Mouse (Mus musculus) intestine, postnatal 0 days (tissue): ENCODE measurements around the gene Slc36a3. TPM values are rescaled to one million over a fixed set of nuclear protein-coding genes. Genes with fewer than 3 reads are reported as not detected.

Experiments used
- ATAC-seq: fragments of 200-750 bp; cut with Nextera tagmentation; 2 replicates; pipeline ENCODE4 v1.8.0; 2017; ENCODE audit warnings: mild to moderate bottlenecking, moderate TSS enrichment, moderate library complexity
- H3K27ac ChIP-seq: fragments of 300-500 bp; sonication (generic); 2 replicates; pipeline ENCODE4 v1.5.1; 2014; ENCODE audit warnings: mild to moderate bottlenecking, low read depth, low read length, moderate library complexity
- H3K27me3 ChIP-seq: fragments of 300-500 bp; sonication (generic); replicated peaks from 2 replicates; pipeline ENCODE4 v1.6.1; 2014; ENCODE audit warnings: low read length, mixed read lengths; ENCODE audit not compliant: control insufficient read depth, insufficient read depth
- H3K36me3 ChIP-seq: fragments of 300-500 bp; sonication (generic); 2 replicates; pipeline ENCODE4 v1.6.1; 2014; ENCODE audit warnings: mild to moderate bottlenecking, moderate library complexity; ENCODE audit not compliant: control insufficient read depth, insufficient read depth
- H3K4me1 ChIP-seq: fragments of 300-500 bp; sonication (generic); replicated peaks from 2 replicates; pipeline ENCODE4 v1.6.1; 2014; ENCODE audit warnings: antibody characterized with exemption, low read length, mixed read lengths; ENCODE audit not compliant: control insufficient read depth, insufficient read depth
- H3K4me2 ChIP-seq: fragments of 300-500 bp; sonication (generic); replicated peaks from 2 replicates; pipeline ENCODE4 v1.6.1; 2014; ENCODE audit warnings: low read depth, mild to moderate bottlenecking, moderate library complexity
- H3K4me3 ChIP-seq: fragments of 300-500 bp; sonication (generic); 2 replicates; pipeline ENCODE4 v1.5.1; 2014; ENCODE audit warnings: low read depth, low read length
- H3K9ac ChIP-seq: fragments of 300-500 bp; sonication (generic); 2 replicates; pipeline ENCODE4 v1.6.1; 2014; ENCODE audit warnings: mild to moderate bottlenecking, low read depth, low read length
- H3K9me3 ChIP-seq: fragments of 300-500 bp; sonication (generic); 2 replicates; pipeline ENCODE4 v1.6.1; 2016; ENCODE audit warnings: mixed run types; ENCODE audit not compliant: control insufficient read depth
- CTCF ChIP-seq: sonication (generic); IDR thresholded peaks from 2 replicates; pipeline ENCODE4 v1.5.1; 2016; ENCODE audit warnings: low read depth, mild to moderate bottlenecking, control low read depth, antibody characterized with exemption, moderate library complexity
- WGBS: fragments of 180-500 bp; shearing (Covaris S2); extraction: QIAGEN DNeasy Blood & Tissue Kit; methylation state at CpG from one replicate; pipeline ENCODE4 v1.1.7; 2014; 5-methylcytosine and 5-hydroxymethylcytosine counted together
- polyA plus RNA-seq: library from polyadenylated mRNA; unstranded; fragments of >200 nt; fragmentation: Nextera tagmentation; extraction: Ambion mirVana; gene quantifications from 2 replicates; pipeline ENCODE4 v1.2.1, GENCODE M21; 2015

Gene Slc36a3
- polyA plus RNA-seq, 1 experiment from 2014 or later: not detected

DNA sequence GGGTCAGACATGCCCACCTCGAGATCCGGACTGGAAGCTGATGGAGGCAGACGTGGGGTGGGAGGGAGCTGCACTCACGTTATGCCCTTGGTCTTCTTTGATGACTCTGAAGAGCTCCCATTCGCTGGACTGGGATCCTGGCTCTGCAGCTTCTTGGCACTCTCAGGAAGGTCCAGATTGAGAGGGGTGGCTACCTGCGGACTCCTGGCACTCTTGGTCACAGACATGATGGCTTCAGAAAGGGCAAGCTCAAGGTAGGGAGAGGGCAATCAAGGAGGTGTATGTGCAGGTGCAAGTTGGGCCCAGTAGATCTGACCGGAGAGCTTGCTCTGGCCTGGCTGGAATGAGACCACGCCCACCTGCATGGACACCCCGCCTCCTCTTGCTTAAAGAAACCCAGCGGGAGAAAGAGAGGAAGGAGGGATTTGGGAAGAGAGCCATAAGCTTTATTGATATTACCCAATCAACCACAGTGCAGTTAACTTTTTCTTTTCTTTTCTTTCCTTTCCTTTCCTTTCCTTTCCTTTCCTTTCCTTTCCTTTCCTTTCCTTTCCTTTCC, 33.3 kb upstream of the Slc36a3 start, which contains the start of gene Slc36a2:
TSS of gene Slc36a2 (minus strand) at position 345 of the 559 bp plus-strand sequence.
- WGBS: 30% methylated on average over 10 of the region's 10 CpGs
- H3K27me3 ChIP-seq: no peaks in the 10 kb centered on the region
- H3K9ac ChIP-seq: no peak within 1 kb of the TSS
- no peak within 1 kb of the TSS for H3K4me2 ChIP-seq
- no peak for ATAC-seq
- no peaks in the 10 kb centered on the region for H3K36me3 ChIP-seq
- no peaks in the 10 kb centered on the region for H3K4me1 ChIP-seq
- no peak within 1 kb of the TSS for H3K27ac ChIP-seq
- no peak within 1 kb of the TSS for H3K4me3 ChIP-seq
- no peak for TF ChIP-seq CTCF
- H3K9me3 ChIP-seq: no peaks in the 10 kb centered on the region

- H3K9me3 ChIP-seq: no peaks in the 10 kb centered on the region
- no peaks in the 10 kb centered on the region for H3K36me3 ChIP-seq
- no peak for TF ChIP-seq CTCF
- no peak for ATAC-seq
- WGBS: 85% methylated on average over 5 of the region's 5 CpGs
- no peak overlapping the region for H3K9ac ChIP-seq
- H3K4me2 ChIP-seq: no peak overlapping the region
- no peak overlapping the region for H3K4me3 ChIP-seq
- H3K27me3 ChIP-seq: no peaks in the 10 kb centered on the region
- H3K27ac ChIP-seq: no peak overlapping the region
- no peaks in the 10 kb centered on the region for H3K4me1 ChIP-seq
Observed at GRCm38 (mm10) chr11:55184246-55184645, 32.7 kb upstream of the Slc36a3 start.

DNA sequence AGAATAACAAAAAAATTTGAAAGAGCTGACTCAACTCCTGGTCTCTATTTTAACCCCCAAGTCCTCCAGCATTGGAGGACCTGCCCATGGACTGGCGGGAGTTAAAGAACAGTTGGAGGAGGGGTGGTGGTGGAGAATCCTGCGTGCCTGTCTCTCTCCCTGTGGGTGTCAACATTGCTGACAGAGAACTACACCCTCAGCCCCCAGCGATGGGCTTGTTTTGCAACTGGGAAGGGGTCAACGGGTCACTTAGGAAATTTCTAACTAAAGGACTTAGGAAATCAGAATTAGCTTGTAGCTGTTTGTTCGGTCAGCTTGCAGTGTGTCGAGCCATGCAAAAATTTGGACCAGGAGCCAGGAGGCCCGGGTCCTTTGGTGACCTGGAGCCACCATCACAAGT, 31.6 kb upstream of the Slc36a3 start:
- no peaks in the 10 kb centered on the region for H3K9me3 ChIP-seq
- no peak overlapping the region for H3K9ac ChIP-seq
- no peaks in the 10 kb centered on the region for H3K27me3 ChIP-seq
- no peak overlapping the region for H3K27ac ChIP-seq
- H3K4me3 ChIP-seq: no peak overlapping the region
- no peaks in the 10 kb centered on the region for H3K4me1 ChIP-seq
- no peaks in the 10 kb centered on the region for H3K36me3 ChIP-seq
- no peak for ATAC-seq
- TF ChIP-seq CTCF: no peak
- 45% methylated on average over 7 of the region's 7 CpGs for WGBS
- H3K4me2 ChIP-seq: no peak overlapping the region

DNA sequence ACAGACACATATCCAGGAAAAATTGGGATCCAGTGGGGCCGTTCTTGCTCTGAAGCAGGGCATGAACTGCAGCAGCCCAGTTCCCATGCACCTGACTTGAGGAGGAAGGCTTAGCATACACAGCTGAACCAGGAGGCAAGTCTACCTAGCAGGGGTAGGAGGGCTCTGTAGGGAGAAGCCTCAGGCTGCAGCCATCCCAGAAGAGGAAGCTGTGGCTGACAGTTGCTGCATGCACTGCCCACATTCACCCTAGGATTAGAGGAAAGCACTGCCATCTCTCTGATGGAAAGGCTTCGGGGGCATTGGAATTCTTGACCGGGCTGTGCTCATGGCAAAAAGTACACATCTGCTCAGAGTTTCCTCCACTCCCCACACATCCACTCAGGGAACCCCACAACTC, 28.3 kb upstream of the Slc36a3 start:
- H3K9me3 ChIP-seq: no peaks in the 10 kb centered on the region
- no peaks in the 10 kb centered on the region for H3K27me3 ChIP-seq
- H3K9ac ChIP-seq: no peak overlapping the region
- no peak for ATAC-seq
- 87% methylated on average over 3 of the region's 3 CpGs for WGBS
- no peak overlapping the region for H3K4me3 ChIP-seq
- H3K36me3 ChIP-seq: no peaks in the 10 kb centered on the region
- no peaks in the 10 kb centered on the region for H3K4me1 ChIP-seq
- no peak overlapping the region for H3K4me2 ChIP-seq
- TF ChIP-seq CTCF: no peak
- no peak overlapping the region for H3K27ac ChIP-seq

GRCm38 (mm10) chr11:55178830-55179229, 27.3 kb upstream of the Slc36a3 start:
- Histone ChIP-seq H3K9ac (no peak overlapping the region), H3K27me3 (no peaks in the 10 kb centered on the region), H3K4me1 (no peaks in the 10 kb centered on the region), H3K9me3 (no peaks in the 10 kb centered on the region), H3K4me3 (no peak overlapping the region), H3K4me2 (no peak overlapping the region), H3K36me3 (no peaks in the 10 kb centered on the region), H3K27ac (no peak overlapping the region)
- TF ChIP-seq CTCF: no peak
- 83% methylated on average over 4 of the region's 4 CpGs for WGBS
- ATAC-seq: no peak

GRCm38 (mm10) chr11:55170501-55170900, 19.0 kb upstream of the Slc36a3 start:
- no peaks in the 10 kb centered on the region for H3K4me1 ChIP-seq

GRCm38 (mm10) chr11:55168914-55169313, 17.4 kb upstream of the Slc36a3 start:
- no peak for TF ChIP-seq CTCF
- Histone ChIP-seq H3K9ac (no peak overlapping the region), H3K4me3 (no peak overlapping the region), H3K9me3 (no peaks in the 10 kb centered on the region), H3K4me1 (no peaks in the 10 kb centered on the region), H3K27ac (no peak overlapping the region), H3K27me3 (no peaks in the 10 kb centered on the region), H3K4me2 (no peak overlapping the region), H3K36me3 (no peaks in the 10 kb centered on the region)
- WGBS: 87% methylated on average over 6 of the region's 6 CpGs
- ATAC-seq: no peak

More at GRCm38 (mm10) chr11:55170501-55170900, 19.0 kb upstream of the Slc36a3 start:
- 77% methylated on average over 4 of the region's 4 CpGs for WGBS
- no peak for TF ChIP-seq CTCF
- Histone ChIP-seq H3K4me3 (no peak overlapping the region), H3K27me3 (no peaks in the 10 kb centered on the region), H3K9ac (no peak overlapping the region), H3K27ac (no peak overlapping the region), H3K9me3 (no peaks in the 10 kb centered on the region), H3K4me2 (no peak overlapping the region), H3K36me3 (no peaks in the 10 kb centered on the region)
- no peak for ATAC-seq
